Mouse (Mus musculus): Measurements from ENCODE around the gene Svop. TPM values are rescaled to one million over a fixed set of nuclear protein-coding genes. Genes with fewer than 3 reads are reported as not detected.

The Svop gene
- polyA plus RNA-seq, 1 experiment = 0.13 TPM

DNA sequence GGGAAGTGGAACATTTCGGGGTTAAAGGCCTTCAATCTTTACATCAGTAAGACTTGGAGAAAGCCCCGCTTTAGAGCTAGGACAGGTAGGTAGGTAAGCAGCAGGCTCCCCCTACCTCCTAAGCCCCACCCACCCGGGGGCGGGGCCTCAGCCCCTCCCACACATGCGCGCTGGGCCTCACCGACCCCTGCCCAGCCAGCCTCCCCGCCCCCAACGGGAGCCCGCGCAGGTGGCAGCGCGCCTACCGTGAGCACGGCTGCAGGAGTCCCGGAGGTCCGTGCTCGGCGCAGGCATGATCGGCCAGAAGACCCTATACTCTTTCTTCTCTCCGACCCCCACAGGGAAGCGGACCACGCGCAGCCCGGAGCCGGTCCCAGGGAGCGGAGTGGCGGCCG lies 38.8 kb upstream of the Svop start, which contains the start of gene Ung:
TSS of gene Ung (plus strand) at position 176 of the 395 bp plus-strand sequence.
- H3K36me3 ChIP-seq (replicated peaks; ENCODE audit: low read length) = peaks cover 17% of the 10 kb centered on the region
- H3K4me1 ChIP-seq = peaks cover 74% of the 10 kb centered on the region
- H3K9me3 ChIP-seq = no peaks in the 10 kb centered on the region
- H3K27me3 ChIP-seq (replicated peaks) = peaks cover 2% of the 10 kb centered on the region
- no peak for TF ChIP-seq FLI1 (IDR thresholded peaks at IDR 0.05; ENCODE audit: low read length)
- TF ChIP-seq GATA1 (IDR thresholded peaks at IDR 0.05; ENCODE audit: borderline replicate concordance, low read length) = no peak
- H3K4me3 ChIP-seq (replicated peaks) = peak within 1 kb of the TSS; percentile 95

DNA sequence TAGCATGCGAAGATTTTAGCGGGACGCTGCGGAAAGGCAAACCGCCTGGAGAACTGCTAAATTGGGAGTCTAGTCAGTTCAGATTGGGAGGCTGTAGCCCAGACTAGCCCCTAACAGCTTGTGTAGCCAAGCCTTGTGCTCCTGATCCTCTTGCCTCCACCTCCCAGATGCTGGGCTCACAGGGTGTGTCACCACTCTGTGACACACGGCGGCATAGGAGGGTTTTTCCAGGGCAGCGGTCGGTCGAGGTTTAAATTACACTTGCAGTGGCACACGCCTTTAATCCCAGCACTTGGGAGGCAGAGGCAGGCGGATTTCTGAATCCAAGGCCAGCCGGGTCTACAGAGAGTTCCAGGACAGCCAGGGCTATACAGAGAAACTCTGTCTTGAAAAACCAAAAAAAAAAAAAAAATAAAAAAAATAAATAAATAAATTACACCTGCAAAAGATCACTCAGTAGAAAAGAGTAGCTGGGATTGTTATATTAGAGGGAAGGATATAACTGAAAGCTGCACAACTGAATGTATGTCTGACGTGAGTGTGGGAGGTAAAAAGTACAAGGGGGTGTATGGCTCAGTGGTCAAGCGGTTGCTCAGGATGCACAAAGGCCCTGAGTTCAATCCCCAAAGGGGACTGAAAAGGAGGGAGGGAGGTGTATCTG lies 38.3 kb upstream of the Svop start:
- Histone ChIP-seq H3K27me3 (replicated peaks) (peaks cover 2% of the 10 kb centered on the region), H3K36me3 (replicated peaks; ENCODE audit: low read length) (peaks cover 19% of the 10 kb centered on the region), H3K4me1 (peaks cover 70% of the 10 kb centered on the region), H3K4me3 (replicated peaks) (peak overlapping the region; percentile 95), H3K9me3 (no peaks in the 10 kb centered on the region)
- TF ChIP-seq GATA1 (IDR thresholded peaks at IDR 0.05; ENCODE audit: borderline replicate concordance, low read length) = no peak
- TF ChIP-seq FLI1 (IDR thresholded peaks at IDR 0.05; ENCODE audit: low read length) = no peak

DNA sequence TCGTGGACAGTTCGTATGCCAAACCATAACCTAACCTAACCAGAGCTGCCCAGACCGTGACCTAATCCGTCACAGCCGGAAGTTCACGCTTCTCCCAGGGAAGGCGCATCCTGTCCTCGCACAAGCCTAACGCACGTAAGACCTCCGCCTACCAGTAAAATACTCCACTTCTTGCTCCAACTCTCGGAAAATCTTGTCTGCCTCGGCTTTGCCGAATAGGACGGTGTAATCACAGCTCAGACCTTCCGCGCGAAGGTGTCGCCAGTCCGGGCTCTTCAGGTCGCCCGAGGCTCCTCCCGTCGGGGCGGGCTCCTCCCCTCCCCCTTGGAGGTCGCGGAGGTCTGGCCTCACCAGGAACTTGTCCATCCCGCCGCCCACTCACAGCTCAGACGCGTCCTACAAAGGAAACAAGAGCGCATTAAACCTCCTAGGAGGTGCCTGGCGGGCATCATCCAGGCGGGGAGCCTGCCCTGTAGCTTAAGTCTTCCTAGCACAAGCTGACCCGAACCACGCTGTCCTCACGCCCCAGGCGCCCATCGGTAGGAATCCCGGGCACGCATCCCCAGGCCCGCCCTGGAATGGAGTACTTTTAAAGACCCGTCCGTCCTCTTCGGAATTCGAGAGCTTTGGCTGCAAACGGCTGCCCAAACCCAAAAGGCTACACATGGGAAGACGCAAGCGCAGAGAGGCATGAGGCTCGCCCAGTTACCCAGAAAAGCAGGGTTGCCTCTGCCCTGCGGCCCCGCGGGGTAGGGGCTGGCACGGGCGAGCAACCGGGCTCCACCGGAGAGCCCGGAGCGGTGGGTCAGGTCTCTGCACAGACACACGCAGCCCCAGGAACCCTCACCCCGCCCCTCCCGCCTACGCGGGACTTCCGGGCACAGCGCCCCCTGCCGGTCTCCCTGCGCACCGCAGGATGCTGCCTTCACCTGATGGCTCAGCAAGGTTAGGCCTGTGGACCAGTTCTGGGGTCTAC lies 36.3 kb upstream of the Svop start, which contains the start of gene Alkbh2:
TSS of gene Alkbh2 (minus strand) at position 845 of the 976 bp plus-strand sequence.
- Histone ChIP-seq H3K4me3 (replicated peaks) (peak within 1 kb of the TSS; percentile 95), H3K4me1 (peaks cover 52% of the 10 kb centered on the region), H3K27me3 (replicated peaks) (peaks cover 2% of the 10 kb centered on the region), H3K36me3 (replicated peaks; ENCODE audit: low read length) (peaks cover 33% of the 10 kb centered on the region), H3K9me3 (no peaks in the 10 kb centered on the region)
- TF ChIP-seq GATA1 (IDR thresholded peaks at IDR 0.05; ENCODE audit: borderline replicate concordance, low read length) (no peak), FLI1 (IDR thresholded peaks at IDR 0.05; ENCODE audit: low read length) (no peak)

DNA sequence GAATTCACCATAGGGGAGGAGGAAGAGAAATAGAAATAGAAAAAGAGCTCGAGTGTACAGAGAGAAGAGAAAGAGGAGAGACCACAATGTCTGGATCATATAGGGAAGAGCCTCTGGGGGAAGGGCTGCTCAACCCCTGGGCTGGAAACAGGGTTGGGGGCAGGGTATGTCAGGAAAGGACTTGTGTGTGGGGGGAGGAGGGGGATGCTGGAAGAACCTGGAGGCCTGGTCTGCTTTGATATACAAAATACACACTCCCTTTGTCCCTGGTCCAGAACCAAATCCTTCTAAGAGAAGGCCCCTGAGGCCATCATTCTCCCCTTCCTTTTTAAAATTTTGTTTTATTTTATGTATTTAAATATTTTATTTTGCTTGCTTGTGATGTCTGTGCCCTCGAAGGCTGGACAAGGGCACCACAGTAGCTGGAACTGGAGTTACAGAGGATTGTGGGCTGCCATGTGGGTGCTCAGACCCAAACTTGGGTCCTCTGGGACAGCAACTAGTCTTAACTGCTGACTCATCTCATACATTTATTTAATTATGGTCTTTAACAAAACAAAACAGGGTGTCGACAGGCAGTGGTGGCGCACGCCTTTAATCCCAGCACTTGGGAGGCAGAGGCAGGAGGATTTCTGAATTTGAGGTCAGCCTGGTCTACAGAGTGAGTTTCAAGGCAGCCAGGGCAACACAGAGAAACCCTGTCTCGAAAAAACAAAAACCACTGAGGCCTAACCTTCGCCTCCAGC lies 35.3 kb upstream of the Svop start:
- peaks cover 48% of the 10 kb centered on the region for H3K4me1 ChIP-seq
- no peaks in the 10 kb centered on the region for H3K9me3 ChIP-seq

DNA sequence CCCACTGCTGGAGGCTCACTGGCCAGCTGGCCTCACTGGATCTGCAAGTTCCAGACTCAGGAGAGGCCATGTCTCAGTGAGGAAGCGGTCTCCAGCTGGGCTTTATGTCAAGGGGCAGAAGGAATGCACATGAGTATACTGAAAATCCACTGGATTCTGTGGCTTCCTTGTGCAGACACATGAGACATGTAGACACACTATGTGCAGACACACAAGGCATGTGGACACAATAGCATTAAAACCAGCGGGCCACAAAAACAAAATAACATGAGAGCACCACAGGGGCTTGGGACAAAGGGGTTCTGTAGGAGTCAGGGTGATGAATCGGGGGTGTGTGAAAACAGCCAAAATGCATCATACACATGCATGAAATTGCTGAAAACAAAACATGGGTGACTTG lies 34.6 kb upstream of the Svop start:
- H3K36me3 ChIP-seq (replicated peaks; ENCODE audit: low read length) = peaks cover 49% of the 10 kb centered on the region

More for the DNA sequence above, 35.3 kb upstream of the Svop start:
- Histone ChIP-seq H3K27me3 (replicated peaks) (peaks cover 2% of the 10 kb centered on the region), H3K36me3 (replicated peaks; ENCODE audit: low read length) (peaks cover 42% of the 10 kb centered on the region), H3K4me3 (replicated peaks) (no peak overlapping the region)
- no peak for TF ChIP-seq FLI1 (IDR thresholded peaks at IDR 0.05; ENCODE audit: low read length)
- TF ChIP-seq GATA1 (IDR thresholded peaks at IDR 0.05; ENCODE audit: borderline replicate concordance, low read length) = no peak

DNA sequence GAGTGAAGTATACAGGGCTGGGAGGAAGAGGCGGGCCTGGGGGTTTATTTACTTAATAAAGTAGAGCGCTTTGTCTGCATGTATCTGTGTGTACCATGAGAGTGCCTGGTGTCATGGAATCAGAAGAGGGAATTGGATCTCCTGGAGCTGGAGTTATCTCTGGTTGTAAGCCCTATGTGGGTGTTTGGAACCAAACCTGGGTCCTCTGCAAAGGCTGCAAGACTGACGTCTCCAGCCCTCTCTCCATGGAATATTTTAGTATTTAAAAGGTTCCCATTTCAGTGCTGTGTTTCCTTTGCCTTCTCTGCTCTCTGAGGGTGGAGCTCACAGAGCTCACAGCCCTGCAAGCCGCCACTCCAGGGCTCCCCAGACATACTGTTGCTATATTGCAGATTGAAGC lies 28.4 kb upstream of the Svop start:
- Histone ChIP-seq H3K36me3 (replicated peaks; ENCODE audit: low read length) (peaks cover 96% of the 10 kb centered on the region), H3K27me3 (replicated peaks) (peaks cover 6% of the 10 kb centered on the region), H3K4me3 (replicated peaks) (no peak overlapping the region), H3K4me1 (peaks cover 23% of the 10 kb centered on the region; the same call in 1 of the 2 replicates), H3K9me3 (no peaks in the 10 kb centered on the region)
- TF ChIP-seq GATA1 (IDR thresholded peaks at IDR 0.05; ENCODE audit: borderline replicate concordance, low read length) = no peak
- TF ChIP-seq FLI1 (IDR thresholded peaks at IDR 0.05; ENCODE audit: low read length) = no peak

More for the DNA sequence above, 34.6 kb upstream of the Svop start:
- H3K4me3 ChIP-seq (replicated peaks) = no peak overlapping the region
- H3K27me3 ChIP-seq (replicated peaks) = no peaks in the 10 kb centered on the region
- H3K4me1 ChIP-seq = peaks cover 41% of the 10 kb centered on the region
- TF ChIP-seq FLI1 (IDR thresholded peaks at IDR 0.05; ENCODE audit: low read length) (no peak), GATA1 (IDR thresholded peaks at IDR 0.05; ENCODE audit: borderline replicate concordance, low read length) (no peak)
- no peaks in the 10 kb centered on the region for H3K9me3 ChIP-seq

DNA sequence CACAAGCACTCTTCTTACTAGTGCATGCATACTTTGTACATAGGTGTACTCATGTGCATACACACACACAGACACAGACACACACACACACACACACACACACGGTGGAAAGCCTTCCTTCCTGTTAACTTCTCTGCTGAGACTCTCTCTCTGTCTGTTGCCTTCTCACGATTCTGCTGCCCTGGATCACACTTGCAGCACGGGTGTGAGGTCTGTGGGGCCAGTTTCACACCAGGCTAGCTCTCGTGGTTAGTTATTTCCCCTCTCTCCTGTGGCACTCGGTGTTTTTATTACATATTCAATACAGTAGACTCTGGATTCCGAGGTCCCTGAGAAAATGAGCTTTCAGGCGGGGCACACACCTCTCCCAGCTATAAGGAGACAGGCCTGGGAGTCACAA lies 25.2 kb upstream of the Svop start:
- Histone ChIP-seq H3K4me3 (replicated peaks) (no peak overlapping the region), H3K36me3 (replicated peaks; ENCODE audit: low read length) (peaks cover 93% of the 10 kb centered on the region), H3K27me3 (replicated peaks) (peaks cover 6% of the 10 kb centered on the region), H3K4me1 (peaks cover 19% of the 10 kb centered on the region; the same call in 1 of the 2 replicates), H3K9me3 (no peaks in the 10 kb centered on the region)
- TF ChIP-seq GATA1 (IDR thresholded peaks at IDR 0.05; ENCODE audit: borderline replicate concordance, low read length) (no peak), FLI1 (IDR thresholded peaks at IDR 0.05; ENCODE audit: low read length) (no peak)

DNA sequence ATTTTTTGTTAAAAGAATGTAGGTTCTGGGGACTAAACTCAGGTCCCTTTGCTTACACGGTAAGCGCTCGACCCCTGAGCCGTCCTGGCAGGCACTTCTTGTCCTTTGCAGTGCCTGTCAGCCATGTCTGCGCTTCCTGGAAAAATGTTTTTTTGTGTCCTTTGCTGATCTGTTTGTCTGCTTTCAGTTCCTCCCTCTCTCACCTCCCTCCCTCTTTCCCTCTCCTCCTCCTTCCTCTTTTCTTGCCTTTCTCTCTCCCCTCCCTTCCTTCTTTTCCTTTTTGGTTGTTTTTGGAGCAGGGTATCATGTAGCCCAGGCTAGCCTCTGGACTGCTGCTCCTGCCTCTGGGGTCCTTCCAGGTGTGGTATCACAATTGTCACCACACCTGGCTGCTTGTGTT lies 23.7 kb upstream of the Svop start:
- TF ChIP-seq GATA1 (IDR thresholded peaks at IDR 0.05; ENCODE audit: borderline replicate concordance, low read length) = no peak
- no peak for TF ChIP-seq FLI1 (IDR thresholded peaks at IDR 0.05; ENCODE audit: low read length)
- Histone ChIP-seq H3K4me3 (replicated peaks) (no peak overlapping the region), H3K36me3 (replicated peaks; ENCODE audit: low read length) (peaks cover 93% of the 10 kb centered on the region), H3K27me3 (replicated peaks) (peaks cover 6% of the 10 kb centered on the region), H3K9me3 (no peaks in the 10 kb centered on the region), H3K4me1 (peaks cover 19% of the 10 kb centered on the region; the same call in 1 of the 2 replicates)

DNA sequence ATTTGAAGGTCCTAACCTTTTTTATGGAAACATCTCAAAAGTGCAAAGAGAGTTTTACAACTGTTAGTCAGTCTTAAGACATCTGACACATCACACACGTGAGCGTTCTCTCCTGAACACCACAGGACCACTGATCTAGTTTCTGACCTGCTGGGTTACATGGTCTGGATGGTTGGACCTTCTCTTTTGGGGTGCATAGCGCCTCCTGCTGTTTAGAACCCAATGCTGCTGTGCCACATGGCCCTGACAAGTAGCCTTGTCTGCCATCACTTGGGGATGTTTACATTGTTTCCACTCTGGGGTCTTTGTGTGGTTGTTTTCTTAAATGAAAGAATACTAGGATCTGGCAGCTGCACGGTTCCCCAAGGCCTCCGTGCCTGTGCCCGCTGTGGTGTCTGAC lies 22.0 kb upstream of the Svop start:
- Histone ChIP-seq H3K4me1 (peaks cover 16% of the 10 kb centered on the region; the same call in 1 of the 2 replicates), H3K4me3 (replicated peaks) (no peak overlapping the region), H3K36me3 (replicated peaks; ENCODE audit: low read length) (peaks cover 93% of the 10 kb centered on the region), H3K9me3 (peaks cover 16% of the 10 kb centered on the region), H3K27me3 (replicated peaks) (peaks cover 3% of the 10 kb centered on the region)
- TF ChIP-seq GATA1 (IDR thresholded peaks at IDR 0.05; ENCODE audit: borderline replicate concordance, low read length) (no peak), FLI1 (IDR thresholded peaks at IDR 0.05; ENCODE audit: low read length) (no peak)
